Mouse (Mus musculus) forebrain, embryonic 11.5 days (tissue): ENCODE measurements around the gene 4930447F04Rik. TPM values are rescaled to one million over a fixed set of nuclear protein-coding genes. Genes with fewer than 3 reads are reported as not detected.

Experiments used
- ATAC-seq: fragments of 200-750 bp; cut with Nextera tagmentation; replicated peaks from 2 replicates; pipeline ENCODE4 v1.8.0; 2017; ENCODE audit warnings: moderate TSS enrichment; ENCODE audit not compliant: low FRiP score
- DNase-seq: peaks from one replicate; pipeline ENCODE4 v3.0.0-alpha.2; 2017; ENCODE audit warnings: low spot score
- H3K27ac ChIP-seq: fragments of 300-500 bp; sonication (generic); 2 replicates; pipeline ENCODE4 v1.5.1; 2014; ENCODE audit warnings: low read depth, low read length
- H3K27me3 ChIP-seq: fragments of 300-500 bp; sonication (generic); 2 replicates; pipeline ENCODE4 v1.6.1; 2014; ENCODE audit warnings: mild to moderate bottlenecking, low read length, mixed read lengths; ENCODE audit not compliant: control insufficient read depth, insufficient read depth
- H3K36me3 ChIP-seq: fragments of 300-500 bp; sonication (generic); 2 replicates; pipeline ENCODE4 v1.6.1; 2014; ENCODE audit warnings: mild to moderate bottlenecking, low read length, moderate library complexity, mixed read lengths; ENCODE audit not compliant: control insufficient read depth, insufficient read depth
- H3K4me1 ChIP-seq: fragments of 300-500 bp; sonication (generic); replicated peaks from 2 replicates; pipeline ENCODE4 v1.6.1; 2014; ENCODE audit warnings: low read length, mixed read lengths; ENCODE audit not compliant: control insufficient read depth, insufficient read depth
- H3K4me2 ChIP-seq: fragments of 300-500 bp; sonication (generic); 2 replicates; pipeline ENCODE4 v1.6.1; 2014; ENCODE audit warnings: low read depth, mild to moderate bottlenecking, low read length, moderate library complexity, mixed read lengths; ENCODE audit not compliant: severe bottlenecking
- H3K4me3 ChIP-seq: fragments of 300-500 bp; sonication (generic); 2 replicates; pipeline ENCODE4 v1.5.1; 2014; ENCODE audit warnings: low read depth, low read length
- H3K9ac ChIP-seq: fragments of 300-500 bp; sonication (generic); 2 replicates; pipeline ENCODE4 v1.6.1; 2014; ENCODE audit warnings: low read length
- H3K9me3 ChIP-seq: fragments of 300-500 bp; sonication (generic); 2 replicates; pipeline ENCODE4 v1.6.1; 2016; ENCODE audit warnings: low read length, mixed read lengths; ENCODE audit not compliant: control insufficient read depth
- WGBS: fragments of 180-500 bp; shearing (Covaris S2); extraction: QIAGEN DNeasy Blood & Tissue Kit; methylation state at CpG from one replicate; pipeline ENCODE4 v1.1.7; 2014; 5-methylcytosine and 5-hydroxymethylcytosine counted together
- polyA plus RNA-seq: library from polyadenylated mRNA; unstranded; fragments of >200 nt; fragmentation: Nextera tagmentation; extraction: Ambion mirVana; gene quantifications from 2 replicates; pipeline ENCODE4 v1.2.1, GENCODE M21; 2014

The 4930447F04Rik gene
- not detected in 2 replicates for polyA plus RNA-seq

DNA sequence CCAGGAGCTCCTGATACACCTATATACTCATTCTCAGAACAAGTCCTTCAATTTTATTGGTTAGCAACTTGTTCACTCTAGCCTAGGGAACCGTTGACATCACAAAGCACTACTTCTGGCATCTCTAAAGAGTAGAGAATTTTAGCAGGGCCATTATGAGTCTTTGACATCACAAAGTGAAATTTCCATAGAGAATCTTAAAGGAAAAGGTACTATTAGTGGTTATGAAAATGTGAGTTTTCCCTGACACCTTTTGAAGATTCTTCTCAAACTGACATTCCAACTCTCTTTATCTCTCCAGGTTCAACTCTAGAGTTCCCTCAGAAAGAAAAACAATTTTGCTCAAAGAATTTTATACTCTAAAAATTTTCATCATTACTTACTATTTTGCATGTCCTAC is at the start of gene 4930447F04Rik:
4930447F04Rik (minus strand) TSS at position 101 of the 400 bp plus-strand sequence.
- Histone ChIP-seq H3K27me3 (no peaks in the 10 kb centered on the region), H3K36me3 (no peaks in the 10 kb centered on the region), H3K9ac (no peak within 1 kb of the TSS), H3K4me1 (no peaks in the 10 kb centered on the region), H3K9me3 (no peaks in the 10 kb centered on the region), H3K4me3 (no peak within 1 kb of the TSS), H3K4me2 (no peak within 1 kb of the TSS), H3K27ac (no peak within 1 kb of the TSS)
- 89% methylated on average over 1 of the region's 1 CpGs for WGBS
- DNase-seq (no peak), ATAC-seq (no peak)
